Mouse (Mus musculus) heart, postnatal 10 days (tissue): ENCODE measurements around the gene Rhbdd3. TPM values are rescaled to one million over a fixed set of nuclear protein-coding genes. Genes with fewer than 3 reads are reported as not detected.

ENCODE experiments used
- total RNA-seq, 2 experiments: library from RNA; stranded (reverse); gene quantifications; 2 replicates each; pipeline ENCODE4 v1.2.3; 2021

The Rhbdd3 gene
- total RNA-seq, 2 experiments from 2014 or later: 19.7 to 19.9 TPM

Other genes starting within 250 kb of the Rhbdd3 start
- gene Nf2, start 249.4 kb upstream of the Rhbdd3 start, total RNA-seq: 100 to 1,000 TPM in 1 of 2 experiments, 10 to 100 TPM in 1; 97.2 to 100 TPM
- 1 to 10 TPM; 2.5 to 2.6 TPM for gene Nipsnap1, start 225.0 kb upstream of the Rhbdd3 start, total RNA-seq
- gene Thoc5, start 203.6 kb upstream of the Rhbdd3 start, total RNA-seq: 10 to 100 TPM; 19.7 to 21.5 TPM
- under 1 TPM in 1 of 2 experiments, not detected in 1; 0.07 TPM for gene Nefh, start 150.9 kb upstream of the Rhbdd3 start, total RNA-seq
- 10 to 100 TPM; 46.8 to 50.9 TPM for gene Ap1b1, start 112.1 kb upstream of the Rhbdd3 start, total RNA-seq
- 1 to 10 TPM in 1 of 2 experiments, under 1 TPM in 1; 0.69 to 1.9 TPM for gene Rasl10a, start 40.8 kb upstream of the Rhbdd3 start, total RNA-seq
- 10 to 100 TPM; 20.9 to 21.6 TPM for gene Gas2l1, start 33.6 kb upstream of the Rhbdd3 start, total RNA-seq
- gene Ewsr1, start 340 bp downstream of the Rhbdd3 start, total RNA-seq: 100 to 1,000 TPM; 167 to 175 TPM
- gene Emid1, start 53.3 kb downstream of the Rhbdd3 start, total RNA-seq: 1 to 10 TPM; 4.7 to 5.1 TPM
- 10 to 100 TPM; 73.4 to 80.7 TPM for gene Kremen1, start 162.6 kb downstream of the Rhbdd3 start, total RNA-seq